Mouse (Mus musculus) G1E (cell line): ENCODE measurements at regions not wholly inside any gene's neighbourhood (a gene's known extent, or its start where the extent isn't known, plus 50 kb on each side); places are given as distances from the start of the nearest gene placed in this dataset.

Experiments used
- ATAC-seq: 2 replicates; pipeline ENCODE4 v1.8.0; 2016; ENCODE audit warnings: mild to moderate bottlenecking; ENCODE audit not compliant: insufficient number of reproducible peaks, poor library complexity, low FRiP score, severe bottlenecking; ENCODE audit errors: extremely low read depth
- DNase-seq: peaks from one replicate; pipeline ENCODE4 v3.0.0; 2012; ENCODE audit warnings: low spot score
- H3K27me3 ChIP-seq: 2 replicates; pipeline ENCODE4 v1.6.1; 2012; ENCODE audit warnings: mild to moderate bottlenecking, low read length, inconsistent platforms; ENCODE audit not compliant: insufficient read depth
- H3K36me3 ChIP-seq: replicated peaks from 2 replicates; pipeline ENCODE3; 2012; ENCODE audit warnings: mild to moderate bottlenecking, inconsistent platforms
- H3K4me1 ChIP-seq: 2 replicates; pipeline ENCODE4 v1.6.1; 2012; ENCODE audit warnings: low read depth, low read length, inconsistent platforms, mixed read lengths; ENCODE audit not compliant: insufficient read depth
- H3K4me3 ChIP-seq: 2 replicates; pipeline ENCODE4 v1.5.1; 2012; ENCODE audit warnings: low read depth, mild to moderate bottlenecking, inconsistent platforms, low read length, moderate library complexity, mixed read lengths
- H3K9me3 ChIP-seq: replicated peaks from 2 replicates; pipeline ENCODE4 v1.6.1; 2012; ENCODE audit warnings: inconsistent platforms
- CTCF ChIP-seq: IDR thresholded peaks from 2 replicates; pipeline ENCODE4 v1.5.1; 2012; ENCODE audit warnings: low read depth, low read length, inconsistent platforms, mixed read lengths
- GATA1 ChIP-seq: IDR thresholded peaks from 2 replicates; pipeline ENCODE4 v1.6.1; 2012; ENCODE audit warnings: borderline replicate concordance, low read length, inconsistent platforms, mixed read lengths
- GATA2 ChIP-seq: IDR thresholded peaks from 2 replicates; pipeline ENCODE4 v1.6.1; 2012; ENCODE audit warnings: low read depth, low read length, inconsistent platforms, borderline replicate concordance
- POLR2AphosphoS5 ChIP-seq: IDR thresholded peaks from 2 replicates; pipeline ENCODE4 v1.6.1; 2012; ENCODE audit warnings: low read depth, low read length, inconsistent platforms; ENCODE audit not compliant: insufficient replicate concordance
- TAL1 ChIP-seq: conservative IDR thresholded peaks from 2 replicates; pipeline ENCODE4 v1.6.1; 2012; ENCODE audit warnings: low read depth, low read length, inconsistent platforms, mixed read lengths

- H3K4me1 ChIP-seq, result no peaks in the 10 kb centered on the region
- H3K27me3 ChIP-seq, result no peaks in the 10 kb centered on the region
- no peak overlapping the region for H3K4me3 ChIP-seq
- ATAC-seq, result no peak
- TF ChIP-seq GATA2 (no peak), TAL1 (no peak), GATA1 (no peak), CTCF (no peak), POLR2AphosphoS5 (no peak)
- peaks cover 43% of the 10 kb centered on the region for H3K9me3 ChIP-seq
- no peaks in the 10 kb centered on the region for H3K36me3 ChIP-seq
- DNase-seq, result no peak
These were observed 390.5 kb downstream of the Ccdc171 start for GRCm38 (mm10) chr4:83915871-83916270.

- TF ChIP-seq TAL1, result no peak
- Histone ChIP-seq H3K27me3 (no peaks in the 10 kb centered on the region), H3K36me3 (no peaks in the 10 kb centered on the region), H3K4me1 (no peaks in the 10 kb centered on the region), H3K4me3 (no peak overlapping the region), H3K9me3 (peaks cover 37% of the 10 kb centered on the region)
- DNase-seq, result no peak
- ATAC-seq, result no peak
These were observed 391.7 kb downstream of the Ccdc171 start for GRCm38 (mm10) chr4:83917009-83917408.

- Histone ChIP-seq H3K36me3 (no peaks in the 10 kb centered on the region), H3K4me1 (no peaks in the 10 kb centered on the region), H3K4me3 (no peak overlapping the region), H3K27me3 (no peaks in the 10 kb centered on the region), H3K9me3 (peaks cover 38% of the 10 kb centered on the region)
- ATAC-seq (no peak), DNase-seq (no peak)
- no peak for TF ChIP-seq GATA2
- no peak for TF ChIP-seq GATA1
- TF ChIP-seq CTCF, result no peak
- no peak for TF ChIP-seq POLR2AphosphoS5
- no peak for TF ChIP-seq TAL1
These were observed 392.7 kb downstream of the Ccdc171 start for GRCm38 (mm10) chr4:83918093-83918492.

- no peaks in the 10 kb centered on the region for H3K27me3 ChIP-seq
- ATAC-seq (no peak), DNase-seq (no peak)
- no peak for TF ChIP-seq POLR2AphosphoS5
- H3K4me1 ChIP-seq, result no peaks in the 10 kb centered on the region
- no peaks in the 10 kb centered on the region for H3K36me3 ChIP-seq
- H3K4me3 ChIP-seq, result no peak overlapping the region
- H3K9me3 ChIP-seq, result peaks cover 34% of the 10 kb centered on the region
These were observed 393.7 kb downstream of the Ccdc171 start for GRCm38 (mm10) chr4:83919041-83919440.

- TF ChIP-seq TAL1, result no peak
- no peak for TF ChIP-seq GATA1
- TF ChIP-seq GATA2, result no peak
- TF ChIP-seq POLR2AphosphoS5, result no peak
- no peak for TF ChIP-seq CTCF
- no peak for ATAC-seq
- DNase-seq, result no peak
These were observed 399.9 kb downstream of the Ccdc171 start for GRCm38 (mm10) chr4:83925118-83925842.

GRCm38 (mm10) chr4:83926195-83926731, 400.9 kb downstream of the Ccdc171 start:
- Histone ChIP-seq H3K27me3 (no peaks in the 10 kb centered on the region), H3K4me1 (no peaks in the 10 kb centered on the region), H3K4me3 (no peak overlapping the region), H3K9me3 (peaks cover 44% of the 10 kb centered on the region), H3K36me3 (no peaks in the 10 kb centered on the region)
- ATAC-seq, result no peak
- TF ChIP-seq CTCF (no peak), GATA2 (no peak), POLR2AphosphoS5 (no peak), GATA1 (no peak), TAL1 (no peak)
- DNase-seq, result no peak

More at GRCm38 (mm10) chr4:83925118-83925842, 399.9 kb downstream of the Ccdc171 start:
- Histone ChIP-seq H3K27me3 (no peaks in the 10 kb centered on the region), H3K9me3 (peaks cover 38% of the 10 kb centered on the region), H3K4me3 (no peak overlapping the region), H3K36me3 (no peaks in the 10 kb centered on the region), H3K4me1 (no peaks in the 10 kb centered on the region)
